Mouse (Mus musculus): ENCODE data around the gene Ccr7. TPM values are rescaled to one million over a fixed set of nuclear protein-coding genes. Genes with fewer than 3 reads are reported as not detected.

Gene Ccr7
- 0.14 and 0.23 TPM in 2 replicates for polyA plus RNA-seq (2015; fragmentation: Nextera tagmentation; extraction: Ambion mirVana)

GRCm38 (mm10) chr11:99154987-99155641, at the start of gene Ccr7:
Gene Ccr7, minus strand, starts transcription at chr11:99155077.
- Histone ChIP-seq H3K9me3 (no peaks in the 10 kb centered on the region), H3K27me3 (replicated peaks) (peaks cover 24% of the 10 kb centered on the region), H3K4me3 (peak within 1 kb of the TSS; percentile 28), H3K27ac (replicated peaks) (no peak within 1 kb of the TSS), H3K36me3 (no peaks in the 10 kb centered on the region), H3K4me2 (peak within 1 kb of the TSS; percentile 51), H3K4me1 (peaks cover 12% of the 10 kb centered on the region), H3K9ac (peak within 1 kb of the TSS; percentile 25; the same call in 1 of the 2 replicates)
- no peak for ATAC-seq (ENCODE audit: extremely low read depth, insufficient number of reproducible peaks, low FRiP score, low TSS enrichment)
- 35% methylated on average over 12 of the region's 12 CpGs for WGBS

GRCm38 (mm10) chr11:99189154-99189582, 34.3 kb upstream of the Ccr7 start:
- 20% methylated on average over 14 of the region's 14 CpGs for WGBS
- no peak overlapping the region; the same call in 1 of the 2 replicates for H3K9ac ChIP-seq
- H3K27ac ChIP-seq (replicated peaks): no peak overlapping the region
- H3K27me3 ChIP-seq (replicated peaks): peaks cover 46% of the 10 kb centered on the region
- H3K36me3 ChIP-seq: no peaks in the 10 kb centered on the region
- no peak overlapping the region for H3K4me2 ChIP-seq
- ATAC-seq (ENCODE audit: extremely low read depth, insufficient number of reproducible peaks, low FRiP score, low TSS enrichment): no peak
- H3K4me1 ChIP-seq: no peaks in the 10 kb centered on the region
- no peaks in the 10 kb centered on the region for H3K9me3 ChIP-seq
- no peak overlapping the region for H3K4me3 ChIP-seq

- Histone ChIP-seq H3K9ac (no peak overlapping the region), H3K9me3 (no peaks in the 10 kb centered on the region), H3K36me3 (no peaks in the 10 kb centered on the region), H3K4me2 (no peak overlapping the region), H3K27ac (replicated peaks) (no peak overlapping the region), H3K4me1 (no peaks in the 10 kb centered on the region; the same call in 1 of the 2 replicates), H3K27me3 (replicated peaks) (peaks cover 46% of the 10 kb centered on the region), H3K4me3 (no peak overlapping the region)
- 76% methylated on average over 4 of the region's 4 CpGs for WGBS
- ATAC-seq (ENCODE audit: extremely low read depth, insufficient number of reproducible peaks, low FRiP score, low TSS enrichment): no peak
Observed at GRCm38 (mm10) chr11:99187348-99187747, 32.5 kb upstream of the Ccr7 start.

GRCm38 (mm10) chr11:99186836-99187235, 32.0 kb upstream of the Ccr7 start:
- H3K4me1 ChIP-seq: peaks cover 3% of the 10 kb centered on the region
- H3K4me3 ChIP-seq: no peak overlapping the region
- peaks cover 46% of the 10 kb centered on the region for H3K27me3 ChIP-seq (replicated peaks)
- no peak for ATAC-seq (ENCODE audit: extremely low read depth, insufficient number of reproducible peaks, low FRiP score, low TSS enrichment)
- 69% methylated on average over 2 of the region's 2 CpGs for WGBS
- no peaks in the 10 kb centered on the region for H3K36me3 ChIP-seq
- H3K9ac ChIP-seq: no peak overlapping the region
- no peaks in the 10 kb centered on the region for H3K9me3 ChIP-seq
- no peak overlapping the region for H3K4me2 ChIP-seq
- no peak overlapping the region for H3K27ac ChIP-seq (replicated peaks)

- Histone ChIP-seq H3K36me3 (no peaks in the 10 kb centered on the region), H3K9ac (no peak overlapping the region), H3K9me3 (no peaks in the 10 kb centered on the region), H3K27me3 (replicated peaks) (peaks cover 13% of the 10 kb centered on the region), H3K4me2 (no peak overlapping the region), H3K27ac (replicated peaks) (no peak overlapping the region), H3K4me3 (no peak overlapping the region), H3K4me1 (peaks cover 6% of the 10 kb centered on the region)
- 61% methylated on average over 11 of the region's 11 CpGs for WGBS
- no peak for ATAC-seq (ENCODE audit: extremely low read depth, insufficient number of reproducible peaks, low FRiP score, low TSS enrichment)
Observed at GRCm38 (mm10) chr11:99182575-99182974, 27.7 kb upstream of the Ccr7 start.

GRCm38 (mm10) chr11:99180071-99180470, 25.2 kb upstream of the Ccr7 start:
- Histone ChIP-seq H3K4me2 (no peak overlapping the region), H3K4me3 (no peak overlapping the region), H3K27ac (replicated peaks) (no peak overlapping the region), H3K9me3 (no peaks in the 10 kb centered on the region), H3K27me3 (replicated peaks) (no peaks in the 10 kb centered on the region), H3K36me3 (no peaks in the 10 kb centered on the region), H3K4me1 (peaks cover 9% of the 10 kb centered on the region), H3K9ac (no peak overlapping the region)
- ATAC-seq (ENCODE audit: extremely low read depth, insufficient number of reproducible peaks, low FRiP score, low TSS enrichment): no peak
- 68% methylated on average over 5 of the region's 5 CpGs for WGBS

GRCm38 (mm10) chr11:99177925-99178198, 23.0 kb upstream of the Ccr7 start:
- ATAC-seq (ENCODE audit: extremely low read depth, insufficient number of reproducible peaks, low FRiP score, low TSS enrichment): no peak
- H3K4me2 ChIP-seq: no peak overlapping the region
- H3K4me3 ChIP-seq: no peak overlapping the region
- no peaks in the 10 kb centered on the region for H3K27me3 ChIP-seq (replicated peaks)
- no peaks in the 10 kb centered on the region for H3K36me3 ChIP-seq
- peaks cover 9% of the 10 kb centered on the region for H3K4me1 ChIP-seq
- no peak overlapping the region for H3K27ac ChIP-seq (replicated peaks)
- H3K9ac ChIP-seq: no peak overlapping the region
- WGBS: 40% methylated on average over 3 of the region's 3 CpGs
- H3K9me3 ChIP-seq: no peaks in the 10 kb centered on the region

GRCm38 (mm10) chr11:99177054-99177924, 22.4 kb upstream of the Ccr7 start:
- no peak overlapping the region for H3K4me2 ChIP-seq
- no peaks in the 10 kb centered on the region for H3K27me3 ChIP-seq (replicated peaks)
- no peaks in the 10 kb centered on the region for H3K9me3 ChIP-seq
- no peak overlapping the region for H3K9ac ChIP-seq
- H3K4me3 ChIP-seq: no peak overlapping the region
- ATAC-seq (ENCODE audit: extremely low read depth, insufficient number of reproducible peaks, low FRiP score, low TSS enrichment): no peak
- H3K4me1 ChIP-seq: peaks cover 9% of the 10 kb centered on the region
- H3K36me3 ChIP-seq: no peaks in the 10 kb centered on the region
- 55% methylated on average over 5 of the region's 5 CpGs for WGBS
- no peak overlapping the region for H3K27ac ChIP-seq (replicated peaks)

- no peak overlapping the region for H3K4me3 ChIP-seq
- no peak for ATAC-seq (ENCODE audit: extremely low read depth, insufficient number of reproducible peaks, low FRiP score, low TSS enrichment)
- WGBS: 77% methylated on average over 4 of the region's 4 CpGs
- no peaks in the 10 kb centered on the region for H3K9me3 ChIP-seq
- no peak overlapping the region for H3K27ac ChIP-seq (replicated peaks)
- H3K27me3 ChIP-seq (replicated peaks): no peaks in the 10 kb centered on the region
- no peaks in the 10 kb centered on the region for H3K4me1 ChIP-seq
- no peak overlapping the region for H3K9ac ChIP-seq
- no peaks in the 10 kb centered on the region for H3K36me3 ChIP-seq
- no peak overlapping the region for H3K4me2 ChIP-seq
Observed at GRCm38 (mm10) chr11:99172002-99172401, 17.1 kb upstream of the Ccr7 start.

- no peaks in the 10 kb centered on the region for H3K9me3 ChIP-seq
- no peak overlapping the region for H3K4me2 ChIP-seq
- H3K36me3 ChIP-seq: no peaks in the 10 kb centered on the region
- H3K4me3 ChIP-seq: no peak overlapping the region
- WGBS: 50% methylated on average over 2 of the region's 2 CpGs
- ATAC-seq (ENCODE audit: extremely low read depth, insufficient number of reproducible peaks, low FRiP score, low TSS enrichment): no peak
- H3K9ac ChIP-seq: no peak overlapping the region
- H3K4me1 ChIP-seq: no peaks in the 10 kb centered on the region
- H3K27me3 ChIP-seq (replicated peaks): no peaks in the 10 kb centered on the region
- no peak overlapping the region for H3K27ac ChIP-seq (replicated peaks)
Observed at GRCm38 (mm10) chr11:99171442-99171841, 16.6 kb upstream of the Ccr7 start.

GRCm38 (mm10) chr11:99170547-99171267, 15.8 kb upstream of the Ccr7 start:
- Histone ChIP-seq H3K4me1 (no peaks in the 10 kb centered on the region), H3K9me3 (no peaks in the 10 kb centered on the region), H3K4me3 (no peak overlapping the region), H3K27me3 (replicated peaks) (no peaks in the 10 kb centered on the region), H3K4me2 (no peak overlapping the region), H3K36me3 (no peaks in the 10 kb centered on the region), H3K27ac (replicated peaks) (no peak overlapping the region), H3K9ac (no peak overlapping the region)
- 64% methylated on average over 12 of the region's 12 CpGs for WGBS
- ATAC-seq (ENCODE audit: extremely low read depth, insufficient number of reproducible peaks, low FRiP score, low TSS enrichment): no peak
